Mouse (Mus musculus) spleen, adult 10 weeks (tissue): ENCODE measurements around the gene Fancd2. TPM values are rescaled to one million over a fixed set of nuclear protein-coding genes. Genes with fewer than 3 reads are reported as not detected.

Experiments used
- polyA plus RNA-seq: library from polyadenylated mRNA; stranded (reverse); fragments of 350-450 nt; fragmentation: Illumina TruSeq; extraction: RNeasy Lipid Tissue Mini Kit (QIAGEN cat#74804); gene quantifications from one replicate; pipeline ENCODE4 v1.2.3, GENCODE M21; 2015; ENCODE audit warnings: low replicate concordance; ENCODE audit not compliant: insufficient read depth

Fancd2 gene
- polyA plus RNA-seq: 7.1 TPM

GRCm38 (mm10) chr6:113530932-113531839 is at the start of gene Fancd2, which contains the start of gene Emc3:
TSS of gene Fancd2 (plus strand) at chr6:113531682.
TSS of gene Emc3 (minus strand) at chr6:113531652.

GRCm38 (mm10) chr6:113483100-113483615 is 48.3 kb upstream of the Fancd2 start, which contains the start of gene Creld1:
TSS of gene Creld1 (plus strand) at chr6:113483297.

GRCm38 (mm10) chr6:113501388-113502084 is 29.9 kb upstream of the Fancd2 start, which contains the start of gene Prrt3:
TSS of gene Prrt3 (minus strand) at chr6:113501931.

DNA sequence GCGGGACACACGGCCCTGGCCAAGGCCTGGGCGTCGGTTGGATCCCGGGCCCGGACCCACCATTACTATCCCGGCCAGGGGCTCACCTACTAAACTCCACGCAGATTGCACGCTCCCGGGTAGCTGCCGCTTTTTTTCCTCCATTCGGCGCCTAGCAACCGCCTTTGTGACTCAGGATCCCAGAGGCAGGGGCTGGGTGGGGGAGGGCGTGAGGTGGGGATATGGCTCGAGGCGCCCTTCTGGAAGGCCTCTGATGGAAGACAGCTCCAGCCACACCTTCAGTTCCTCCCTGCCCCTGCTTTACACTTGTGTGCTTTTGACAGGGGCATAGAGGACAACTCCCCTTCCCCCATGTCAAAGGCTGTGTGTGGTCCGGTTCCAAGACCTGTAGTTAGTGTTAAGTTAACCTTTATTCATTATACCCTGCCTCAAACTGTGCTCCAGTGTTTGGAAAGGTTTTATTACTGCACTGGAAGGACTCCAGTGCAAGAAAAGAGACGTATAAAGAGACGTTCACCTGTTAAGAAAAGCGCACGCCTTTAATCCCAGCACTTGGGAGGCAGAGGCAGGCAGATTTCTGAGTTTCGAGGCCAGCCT is 69.2 kb downstream of the Fancd2 start, which contains the start of gene Fancd2os:
Gene Fancd2os, minus strand, starts transcription at position 173 of the 597 bp plus-strand sequence.

GRCm38 (mm10) chr6:113604432-113605223 is 73.1 kb downstream of the Fancd2 start, which contains the start of gene Brk1:
TSS of gene Brk1 (plus strand) at chr6:113604772.

GRCm38 (mm10) chr6:113623941-113624751 is 92.7 kb downstream of the Fancd2 start, which contains the start of gene Vhl:
TSS of gene Vhl (plus strand) at chr6:113623959.

DNA sequence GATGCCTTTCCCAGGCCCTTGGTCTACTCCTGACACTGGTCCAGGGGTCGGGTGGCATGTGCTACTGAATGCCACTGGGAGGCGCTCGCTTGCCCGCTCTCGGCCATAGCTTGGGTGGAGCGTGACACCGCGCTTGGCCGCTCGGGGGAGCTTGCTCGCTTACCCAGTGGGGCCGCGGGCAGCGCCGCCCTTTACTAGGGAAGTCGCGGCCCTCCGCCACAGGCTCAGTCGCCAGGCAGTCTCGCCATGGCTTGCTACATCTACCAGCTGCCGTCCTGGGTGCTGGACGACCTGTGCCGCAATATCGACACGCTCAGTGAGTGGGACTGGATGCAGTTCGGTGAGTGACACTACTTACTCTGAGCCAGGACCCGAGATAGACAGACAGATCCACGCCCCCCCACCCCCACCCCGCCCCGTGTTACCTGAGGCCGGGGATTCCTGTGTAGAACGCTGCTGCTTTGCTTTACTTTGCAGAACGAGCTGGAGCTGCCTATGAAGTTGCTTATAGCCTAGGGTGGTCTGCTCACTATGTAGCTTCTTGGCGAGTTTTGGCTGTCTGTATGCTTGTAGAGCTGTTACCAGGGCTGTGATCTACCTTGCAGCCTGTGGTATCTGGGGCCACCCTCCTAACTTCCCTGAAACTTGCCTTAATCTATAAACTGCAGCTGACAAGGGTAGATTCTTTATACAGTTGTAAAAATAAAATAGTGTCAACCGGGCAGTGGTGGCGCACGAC is 107.0 kb downstream of the Fancd2 start, which contains the start of gene Irak2:
Gene Irak2, plus strand, starts transcription at position 166 of the 739 bp plus-strand sequence.

Other genes starting within 250 kb of the Fancd2 start
- gene Cpne9, start 249.4 kb upstream of the Fancd2 start, polyA plus RNA-seq: 0.22 TPM
- gene Brpf1, start 224.5 kb upstream of the Fancd2 start, polyA plus RNA-seq: 28.8 TPM
- gene Ogg1, start 204.7 kb upstream of the Fancd2 start, polyA plus RNA-seq: 8.3 TPM
- 26.1 TPM for gene Camk1, start 187.7 kb upstream of the Fancd2 start, polyA plus RNA-seq
- 7.6 TPM for gene Tada3, start 153.8 kb upstream of the Fancd2 start, polyA plus RNA-seq
- gene Arpc4, start 153.6 kb upstream of the Fancd2 start, polyA plus RNA-seq: 323 TPM
- gene Ttll3, start 142.4 kb upstream of the Fancd2 start, polyA plus RNA-seq: 14.6 TPM
- gene Rpusd3, start 112.3 kb upstream of the Fancd2 start, polyA plus RNA-seq: 3.2 TPM
- gene Cidec, start 95.9 kb upstream of the Fancd2 start, polyA plus RNA-seq: 1.0 TPM
- gene Jagn1, start 89.1 kb upstream of the Fancd2 start, polyA plus RNA-seq: 36.6 TPM
- 0.30 TPM for gene Il17re, start 73.2 kb upstream of the Fancd2 start, polyA plus RNA-seq
- 1.5 TPM for gene Il17rc, start 60.3 kb upstream of the Fancd2 start, polyA plus RNA-seq
- gene Creld1, start 48.4 kb upstream of the Fancd2 start, polyA plus RNA-seq: 8.4 TPM
- not detected for gene Prrt3, start 29.8 kb upstream of the Fancd2 start, polyA plus RNA-seq
- gene Emc3, start within 50 bp of the Fancd2 start, polyA plus RNA-seq: 72.2 TPM
- gene Fancd2os, start 69.0 kb downstream of the Fancd2 start, polyA plus RNA-seq: not detected
- 231 TPM for gene Brk1, start 73.1 kb downstream of the Fancd2 start, polyA plus RNA-seq
- 31.5 TPM for gene Vhl, start 92.3 kb downstream of the Fancd2 start, polyA plus RNA-seq
- 46.2 TPM for gene Irak2, start 106.8 kb downstream of the Fancd2 start, polyA plus RNA-seq
- 67.1 TPM for gene Tatdn2, start 165.4 kb downstream of the Fancd2 start, polyA plus RNA-seq
- gene Ghrl, start 188.2 kb downstream of the Fancd2 start, polyA plus RNA-seq: not detected
- gene Sec13, start 209.1 kb downstream of the Fancd2 start, polyA plus RNA-seq: 94.0 TPM